Mouse (Mus musculus) left cerebral cortex, adult 8-10 months (tissue): Measurements from ENCODE around the gene AU021092. TPM values are rescaled to one million over a fixed set of nuclear protein-coding genes. Genes with fewer than 3 reads are reported as not detected.

ENCODE experiments used
- microRNA-seq, 2 experiments: library from miRNA; unstranded; fragments of <30 nt; microRNA quantifications; one replicate each; pipeline ENCODE4 v1.2.0; 2022
- total RNA-seq, 4 experiments: library from RNA; stranded (reverse); gene quantifications; 2 replicates each; pipeline ENCODE4 v1.2.4; 2022

AU021092 gene
- total RNA-seq, 4 experiments from 2014 or later, result 4.1 to 5.7 (median 4.7) TPM

Small RNA genes within 50 kb of the gene (microRNA-seq; reads per million reads assigned to microRNA genes)
- 0 reads per million in 2 experiments for gene Gm23689
- gene Gm26095, result 0 reads per million in 2 experiments
- gene Mir6364, result 0 reads per million in 2 experiments

Other genes with a start within 250 kb of the AU021092 start
- gene Sept12, start 224.4 kb downstream of the AU021092 start, total RNA-seq, result not detected
- gene Smim22, start 215.0 kb downstream of the AU021092 start, total RNA-seq, result not detected
- 100 to 1,000 TPM; 160 to 204 (median 189) TPM for gene Rogdi, start 208.7 kb downstream of the AU021092 start, total RNA-seq
- gene Glyr1, start 172.4 kb downstream of the AU021092 start, total RNA-seq, result 100 to 1,000 TPM; 139 to 152 (median 147) TPM
- gene Ubn1, start 172.2 kb downstream of the AU021092 start, total RNA-seq, result 10 to 100 TPM; 36.4 to 42.8 (median 40.3) TPM
- gene Ppl, start 89.9 kb downstream of the AU021092 start, total RNA-seq, result 1 to 10 TPM; 1.7 to 3.0 (median 1.9) TPM
- 10 to 100 TPM in 1 of 4 experiments, 1 to 10 TPM in 3; 8.5 to 11.0 (median 8.9) TPM for gene Sec14l5, start 75.2 kb downstream of the AU021092 start, total RNA-seq
- 10 to 100 TPM; 11.3 to 16.3 (median 15.5) TPM for gene Nagpa, start 18.3 kb downstream of the AU021092 start, total RNA-seq
- 10 to 100 TPM; 26.4 to 34.8 (median 30.6) TPM for gene Alg1, start 11.3 kb upstream of the AU021092 start, total RNA-seq
- gene Eef2kmt, start 33.7 kb upstream of the AU021092 start, total RNA-seq, result 1 to 10 TPM; 3.8 to 6.8 (median 5.6) TPM